In the genomic region with DNA sequence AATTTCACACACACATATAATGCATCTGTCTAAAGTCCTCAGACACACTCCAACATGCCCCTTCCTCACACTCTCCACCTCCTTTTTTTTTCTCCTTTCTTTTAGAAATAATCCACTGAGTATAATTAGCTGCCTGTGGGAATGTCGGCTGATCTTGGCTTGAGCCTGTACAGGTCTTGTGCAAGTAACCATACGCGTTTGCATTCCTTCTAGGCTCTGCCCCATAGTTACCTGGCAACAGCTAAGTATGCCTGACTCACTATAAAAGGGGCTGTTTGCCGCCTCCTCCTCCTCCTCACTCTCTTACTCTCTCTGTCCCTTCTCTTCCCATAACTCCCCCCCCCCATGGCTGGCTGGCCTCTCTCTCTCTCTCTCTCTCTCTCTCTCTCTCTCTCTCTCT, we compare ENCODE assay signal across 8 mouse cellular contexts.
DNase-seq lines count a peak whose midpoint lies in the region; ATAC-seq and TF ChIP-seq lines count a peak whose summit lies in the region.
"Had no signal": no experiment of that assay in that cellular context is flagged by ENCODE, and none has a peak within 500 bp of the region (broad histone marks: within the 10 kb centered on the region; RNA-seq: fewer than 3 reads in every experiment).

No protein-coding gene starts in this region.

- TF ChIP-seq CTCF in stomach, postnatal 0 days (IDR thresholded peaks at IDR 0.05; ENCODE audit: low read depth) = no peak

- H3K4me3 ChIP-seq in neural tube, embryonic 11.5 days (ENCODE audit: low read depth, low read length) = no peak overlapping the region
- H3K4me3 ChIP-seq in forebrain, embryonic 14.5 days (ENCODE audit: low read depth, low read length) = no peak overlapping the region
- no peak overlapping the region for H3K4me3 ChIP-seq in stomach, postnatal 0 days (ENCODE audit: low read depth, low read length)
- H3K4me3 ChIP-seq: liver, embryonic 15.5 days had no signal

- WGBS in neural tube, embryonic 11.5 days = 27% methylated on average over 4 of the region's 4 CpGs
- WGBS in forebrain, embryonic 14.5 days = 3% methylated on average over 4 of the region's 4 CpGs
- WGBS in stomach, postnatal 0 days = 24% methylated on average over 4 of the region's 4 CpGs

- H3K9ac ChIP-seq in neural tube, embryonic 11.5 days (ENCODE audit: low read length) = no peak overlapping the region
- H3K9ac ChIP-seq in forebrain, embryonic 14.5 days (ENCODE audit: low read length) = no peak overlapping the region
- H3K9ac ChIP-seq in stomach, postnatal 0 days (ENCODE audit: low read length) = no peak overlapping the region
- H3K9ac ChIP-seq: liver, embryonic 15.5 days had no signal

- no peak overlapping the region for H3K4me2 ChIP-seq in neural tube, embryonic 11.5 days (ENCODE audit: low read depth)
- no peak overlapping the region for H3K4me2 ChIP-seq in forebrain, embryonic 14.5 days (ENCODE audit: low read length)
- H3K4me2 ChIP-seq in stomach, postnatal 0 days (replicated peaks; ENCODE audit: low read depth) = no peak overlapping the region
- H3K4me2 ChIP-seq: liver, embryonic 15.5 days had no signal

- no peaks in the 10 kb centered on the region for H3K4me1 ChIP-seq in neural tube, embryonic 11.5 days (ENCODE audit: control insufficient read depth, insufficient read depth, low read length)
- no peaks in the 10 kb centered on the region for H3K4me1 ChIP-seq in forebrain, embryonic 14.5 days (ENCODE audit: control insufficient read depth, insufficient read depth, low read length)
- H3K4me1 ChIP-seq in stomach, postnatal 0 days (replicated peaks; ENCODE audit: control insufficient read depth, insufficient read depth) = no peaks in the 10 kb centered on the region
- H3K4me1 ChIP-seq: liver, embryonic 15.5 days had no signal

- DNase-seq in neural tube, embryonic 11.5 days (ENCODE audit: low spot score) = no peak
- no peak for DNase-seq in neural tube, embryonic 10.5 days (ENCODE audit: extremely low spot score, low spot score)
- DNase-seq in forebrain, embryonic 14.5 days (ENCODE audit: low spot score) = peak; percentile 73
- peak; percentile 12 for DNase-seq in kidney, postnatal 10 days
- DNase-seq in stomach, postnatal 0 days (ENCODE audit: low spot score) = no peak
- DNase-seq in adrenal gland, postnatal 36 days = no peak
- DNase-seq in testis, postnatal 14 days (ENCODE audit: low spot score) = no peak

- H3K27ac ChIP-seq in neural tube, embryonic 11.5 days (ENCODE audit: low read depth, low read length) = no peak overlapping the region
- no peak overlapping the region; the same call in 1 of the 2 replicates for H3K27ac ChIP-seq in forebrain, embryonic 14.5 days (ENCODE audit: low read depth, low read length)
- no peak overlapping the region for H3K27ac ChIP-seq in stomach, postnatal 0 days (replicated peaks)
- H3K27ac ChIP-seq: liver, embryonic 15.5 days had no signal

- TF ChIP-seq EP300 in stomach, postnatal 0 days (optimal IDR thresholded peaks at IDR 0.05) = no peak

- no peaks in the 10 kb centered on the region for H3K9me3 ChIP-seq in neural tube, embryonic 11.5 days (ENCODE audit: control insufficient read depth, low read length)
- H3K9me3 ChIP-seq in forebrain, embryonic 14.5 days (replicated peaks; ENCODE audit: control insufficient read depth, low read length) = no peaks in the 10 kb centered on the region
- H3K9me3 ChIP-seq in stomach, postnatal 0 days (ENCODE audit: control insufficient read depth, low read length) = no peaks in the 10 kb centered on the region
- H3K9me3 ChIP-seq: liver, embryonic 15.5 days had no signal

- no peaks in the 10 kb centered on the region for H3K27me3 ChIP-seq in neural tube, embryonic 11.5 days (ENCODE audit: control insufficient read depth, insufficient read depth, low read length)
- no peaks in the 10 kb centered on the region for H3K27me3 ChIP-seq in forebrain, embryonic 14.5 days (replicated peaks; ENCODE audit: control insufficient read depth, insufficient read depth, low read length)
- H3K27me3 ChIP-seq in stomach, postnatal 0 days (ENCODE audit: control insufficient read depth, insufficient read depth, low read length) = no peaks in the 10 kb centered on the region
- H3K27me3 ChIP-seq: liver, embryonic 15.5 days had no signal

- H3K36me3 ChIP-seq in neural tube, embryonic 11.5 days (ENCODE audit: control insufficient read depth, insufficient read depth, low read length) = no peaks in the 10 kb centered on the region
- H3K36me3 ChIP-seq in forebrain, embryonic 14.5 days (ENCODE audit: control insufficient read depth, insufficient read depth, low read length) = no peaks in the 10 kb centered on the region
- no peaks in the 10 kb centered on the region for H3K36me3 ChIP-seq in stomach, postnatal 0 days (ENCODE audit: control insufficient read depth, insufficient read depth, low read length)
- H3K36me3 ChIP-seq: liver, embryonic 15.5 days had no signal

- ATAC-seq in neural tube, embryonic 11.5 days (ENCODE audit: insufficient read depth, low FRiP score, low TSS enrichment) = peak; percentile 43; the same call in 1 of the 2 replicates
- peak; percentile 90 for ATAC-seq in forebrain, embryonic 14.5 days
- peak; percentile 79; the same call in 1 of the 2 replicates for ATAC-seq in stomach, postnatal 0 days (ENCODE audit: low FRiP score, low TSS enrichment)

Comparison
In these comparisons a context has a peak if more than half of its experiments do, and no peak if none do; other contexts are left out.
1. DNase-seq: peak in forebrain, embryonic 14.5 days (single experiment) and kidney, postnatal 10 days (single experiment); none in neural tube, embryonic 11.5 days (single experiment), neural tube, embryonic 10.5 days (single experiment), stomach, postnatal 0 days (single experiment), adrenal gland, postnatal 36 days (0 of 2) and testis, postnatal 14 days (single experiment).
2. Peak in every context shown above with its lines, with median percentiles within 50 percentile points of each other: ATAC-seq.